Mouse (Mus musculus) ovary, postnatal 10 days (tissue): ENCODE measurements around the gene Fosl1.
"Not testable (repeated sequence)": the region's sequence is repeated elsewhere in the genome, so short reads cannot be mapped to it uniquely, and the experiment has no call there.

ENCODE experiments used
- DNase-seq: peaks from one replicate; pipeline ENCODE4 v3.0.0; 2022; ENCODE audit warnings: low spot score

Gene Fosl1

GRCm38 (mm10) chr19:5447515-5448353 lies at the start of gene Fosl1:
Gene Fosl1 (plus strand): TSS chr19:5447547.
- no peak for DNase-seq

- not testable (repeated sequence) for DNase-seq
Measured at GRCm38 (mm10) chr19:5401073-5401472, 46.3 kb upstream of the Fosl1 start.

DNA sequence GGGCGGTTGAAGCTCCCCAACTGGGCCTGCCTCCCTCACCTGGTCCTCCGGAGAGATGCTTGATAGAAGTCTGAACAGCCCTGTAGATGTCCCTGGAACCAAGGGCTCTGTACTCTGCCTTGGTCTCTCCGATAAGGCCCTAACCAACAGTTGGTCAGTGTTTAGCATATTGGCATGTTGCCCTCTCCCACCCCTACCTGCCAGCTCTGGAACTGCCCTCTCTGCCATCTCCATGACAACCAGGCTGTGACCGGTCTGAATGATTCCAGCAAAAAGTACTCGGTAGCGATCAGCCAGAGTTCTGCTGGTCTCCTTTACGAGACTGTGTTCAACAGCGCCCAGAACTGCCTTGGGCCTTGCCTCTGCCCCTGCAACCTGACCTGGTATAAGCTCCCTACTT lies 45.1 kb upstream of the Fosl1 start, which contains the start of gene Tsga10ip:
TSS of gene Tsga10ip (minus strand) at position 234 of the 400 bp plus-strand sequence.
- DNase-seq = no peak

- DNase-seq = no peak
Measured at GRCm38 (mm10) chr19:5405924-5406323, 41.4 kb upstream of the Fosl1 start.

DNA sequence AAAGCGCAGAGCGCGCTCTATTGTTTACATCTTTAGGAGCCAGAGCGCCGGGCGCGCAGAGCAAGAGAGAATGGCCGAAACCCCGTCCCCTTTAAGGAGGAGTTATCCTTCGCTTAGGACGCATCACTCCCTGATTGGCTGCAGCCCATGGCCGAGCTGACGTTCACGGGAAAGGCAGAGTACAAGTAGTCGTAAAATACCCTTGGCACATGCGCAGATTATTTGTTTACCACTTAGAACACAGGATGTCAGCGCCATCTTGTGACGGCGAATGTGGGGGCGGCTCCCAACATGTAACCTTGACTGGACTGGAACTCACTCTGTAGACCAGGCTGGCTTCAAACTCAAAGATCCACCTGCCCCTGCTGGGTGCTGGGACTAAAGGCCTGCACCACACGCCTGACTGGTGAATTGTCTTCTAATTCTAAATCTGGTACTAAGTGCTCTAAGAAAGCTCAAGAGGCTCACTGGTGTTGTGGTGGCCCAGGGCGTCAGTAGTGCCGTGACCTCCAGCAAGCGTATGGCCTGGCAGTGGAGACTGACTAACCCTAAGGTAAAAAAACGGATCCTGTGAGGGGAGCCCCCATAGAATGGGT lies 40.7 kb upstream of the Fosl1 start:
- not testable (repeated sequence) for DNase-seq

GRCm38 (mm10) chr19:5407133-5407532 lies 40.2 kb upstream of the Fosl1 start:
- DNase-seq = no peak

DNA sequence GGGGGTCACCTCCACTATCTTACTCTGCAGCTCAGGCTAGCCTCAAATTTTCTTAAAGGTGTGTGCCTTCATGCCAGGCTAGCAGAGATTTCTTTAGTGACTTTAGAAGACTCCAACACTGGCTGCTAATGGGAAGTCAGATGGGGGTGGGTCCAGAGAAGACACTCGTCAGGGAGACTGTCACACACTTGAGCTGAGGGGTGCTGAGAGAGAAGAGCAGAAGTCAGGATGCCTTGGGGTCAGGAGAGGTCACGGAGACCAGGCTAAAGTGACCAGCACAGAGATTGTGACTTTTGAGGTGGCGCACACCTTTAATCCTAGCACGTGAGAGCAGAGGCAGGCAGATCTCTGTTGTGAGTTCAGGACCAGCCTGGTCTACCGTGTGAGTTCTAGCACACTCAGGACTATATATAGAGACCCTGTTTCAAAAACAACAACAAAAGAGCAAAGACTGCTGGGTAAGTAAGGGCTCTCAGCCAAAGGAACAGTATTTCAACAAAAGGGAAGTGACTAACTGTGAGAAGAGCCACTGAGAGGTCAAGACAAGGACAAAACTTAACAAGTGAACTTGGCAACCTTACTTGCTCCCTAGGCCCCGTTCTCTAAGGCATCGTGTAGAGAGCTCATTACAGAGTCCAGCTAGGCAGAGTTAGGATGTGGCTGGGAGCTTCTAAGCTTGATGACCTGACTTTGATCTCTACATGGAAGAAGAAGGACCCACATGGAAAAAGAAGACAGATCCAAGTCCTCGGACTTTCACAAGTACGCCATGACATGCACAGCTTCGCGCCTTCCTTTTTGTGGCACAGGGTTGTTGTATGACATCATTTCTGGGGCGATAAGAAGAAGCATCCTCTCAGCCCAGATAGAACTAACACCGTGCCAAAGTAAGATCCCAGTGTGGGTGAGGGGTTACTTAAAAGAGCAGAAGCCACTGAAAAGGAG lies 39.0 kb upstream of the Fosl1 start:
- no peak for DNase-seq

GRCm38 (mm10) chr19:5409068-5409467 lies 38.3 kb upstream of the Fosl1 start:
- DNase-seq = no peak

GRCm38 (mm10) chr19:5410641-5411040 lies 36.7 kb upstream of the Fosl1 start:
- DNase-seq = no peak

DNA sequence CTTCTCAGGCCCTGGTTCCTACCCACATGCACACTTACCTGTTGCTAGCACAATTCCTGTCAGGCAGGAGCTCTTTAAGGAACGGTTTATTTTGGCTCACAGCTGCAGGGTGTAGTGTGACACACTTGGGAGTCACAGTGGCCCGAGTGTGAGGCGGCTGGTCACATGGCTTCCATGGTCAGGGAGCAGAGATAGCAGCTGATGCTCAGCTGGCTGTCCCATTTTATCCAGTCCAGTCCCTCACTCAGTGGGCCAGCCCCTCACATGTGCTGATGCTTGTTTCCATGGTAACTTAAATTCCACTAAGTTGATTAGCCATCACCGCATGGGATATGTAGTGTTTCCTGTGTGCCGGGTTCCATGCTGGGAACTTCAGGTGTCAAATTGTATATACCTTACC lies 35.4 kb upstream of the Fosl1 start:
- no peak for DNase-seq

DNA sequence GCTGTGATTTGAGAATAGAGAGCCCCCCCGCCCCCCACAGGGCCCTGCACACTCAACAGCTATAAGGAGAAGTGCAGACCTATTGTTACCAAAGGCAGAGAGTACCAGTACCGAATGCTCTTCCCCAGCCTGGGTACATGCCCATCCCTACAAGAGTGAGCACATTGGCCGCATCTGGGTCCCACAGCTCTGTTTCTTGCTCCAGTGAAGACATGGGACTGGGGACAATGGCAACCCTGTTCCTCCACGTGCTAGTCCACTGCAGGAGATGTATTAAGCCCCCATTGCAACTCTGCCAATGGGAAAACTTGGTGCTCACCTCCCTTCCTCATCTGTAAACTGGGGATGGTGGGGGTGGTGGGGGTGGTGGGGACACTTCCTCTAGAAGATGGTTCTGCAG lies 33.5 kb upstream of the Fosl1 start:
- DNase-seq = no peak

- DNase-seq = no peak
Measured at GRCm38 (mm10) chr19:5414534-5414957, 32.8 kb upstream of the Fosl1 start.

DNA sequence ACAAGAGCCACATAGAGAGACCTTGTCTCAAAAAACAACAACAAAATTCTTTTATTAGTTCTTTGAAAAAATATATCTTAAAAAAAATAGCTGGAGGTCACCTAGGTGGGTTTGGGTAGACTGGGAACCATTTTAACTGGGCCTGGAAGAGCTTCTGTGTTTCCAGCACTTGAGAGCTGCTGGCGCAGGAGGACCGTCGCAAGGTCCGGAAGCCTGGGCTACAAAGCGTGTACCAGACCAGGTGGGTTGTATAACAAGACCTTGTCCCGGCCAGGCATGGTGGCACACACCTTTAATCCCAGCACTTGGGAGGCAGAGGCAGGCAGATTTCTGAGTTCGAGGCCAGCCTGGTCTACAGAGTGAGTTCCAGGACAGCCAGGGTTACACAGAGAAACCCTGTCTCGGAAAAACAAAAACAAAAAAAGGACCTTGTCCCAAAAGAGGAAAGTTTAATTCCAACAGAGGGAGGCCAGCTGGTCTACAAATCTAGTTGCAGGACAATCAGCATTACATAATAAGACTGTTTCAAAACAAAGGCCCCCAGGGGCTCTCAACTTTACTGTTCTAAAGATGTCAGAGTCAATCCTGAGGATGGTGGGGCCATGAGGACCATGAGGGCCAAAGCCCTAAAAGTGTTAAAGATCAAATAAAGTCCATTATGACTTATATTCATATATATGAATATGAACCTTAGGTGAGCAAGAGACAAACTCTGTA lies 28.4 kb upstream of the Fosl1 start:
- DNase-seq = no peak

DNA sequence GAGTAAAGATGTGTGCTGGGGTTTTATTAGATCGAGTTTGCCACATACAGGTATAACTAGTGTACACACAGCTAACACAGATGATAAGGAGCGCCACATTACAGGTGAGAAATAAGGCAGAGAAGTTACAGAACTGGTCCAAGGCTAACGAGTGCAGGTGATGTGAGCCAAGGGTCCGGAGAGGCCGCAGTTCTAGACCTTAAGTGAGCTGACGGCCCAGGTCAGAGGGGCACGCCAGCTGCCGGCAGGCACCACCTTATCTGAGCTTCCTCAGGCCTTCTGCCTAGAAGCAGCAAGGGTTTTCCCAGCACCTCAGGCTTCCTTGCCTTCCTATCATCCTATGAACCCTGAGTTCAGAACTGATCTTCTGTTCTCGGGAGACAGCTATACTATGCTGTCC lies 27.7 kb upstream of the Fosl1 start:
- no peak for DNase-seq

GRCm38 (mm10) chr19:5420579-5420978 lies 26.8 kb upstream of the Fosl1 start:
- DNase-seq = no peak

GRCm38 (mm10) chr19:5421784-5422183 lies 25.6 kb upstream of the Fosl1 start:
- DNase-seq = no peak

DNA sequence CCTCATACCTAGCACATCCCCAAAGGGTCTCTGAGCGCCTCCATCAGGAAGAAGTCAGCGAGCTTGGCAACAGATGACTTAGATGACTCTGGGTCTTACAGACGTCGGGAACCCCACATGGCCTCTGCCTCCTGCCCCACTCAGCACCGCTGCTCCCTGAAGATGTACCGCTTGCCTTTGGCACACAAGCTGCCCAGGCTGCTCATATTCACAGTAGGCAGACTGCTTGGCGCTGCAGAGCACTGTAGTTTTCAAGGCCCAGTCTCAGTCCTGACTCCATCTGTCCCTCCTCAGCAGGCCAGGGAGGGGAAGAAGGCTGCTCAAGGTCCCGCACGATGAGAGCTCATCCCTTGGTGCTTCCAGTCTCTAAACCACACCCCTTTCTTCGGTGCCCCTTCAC lies 25.1 kb upstream of the Fosl1 start:
- DNase-seq = no peak

DNA sequence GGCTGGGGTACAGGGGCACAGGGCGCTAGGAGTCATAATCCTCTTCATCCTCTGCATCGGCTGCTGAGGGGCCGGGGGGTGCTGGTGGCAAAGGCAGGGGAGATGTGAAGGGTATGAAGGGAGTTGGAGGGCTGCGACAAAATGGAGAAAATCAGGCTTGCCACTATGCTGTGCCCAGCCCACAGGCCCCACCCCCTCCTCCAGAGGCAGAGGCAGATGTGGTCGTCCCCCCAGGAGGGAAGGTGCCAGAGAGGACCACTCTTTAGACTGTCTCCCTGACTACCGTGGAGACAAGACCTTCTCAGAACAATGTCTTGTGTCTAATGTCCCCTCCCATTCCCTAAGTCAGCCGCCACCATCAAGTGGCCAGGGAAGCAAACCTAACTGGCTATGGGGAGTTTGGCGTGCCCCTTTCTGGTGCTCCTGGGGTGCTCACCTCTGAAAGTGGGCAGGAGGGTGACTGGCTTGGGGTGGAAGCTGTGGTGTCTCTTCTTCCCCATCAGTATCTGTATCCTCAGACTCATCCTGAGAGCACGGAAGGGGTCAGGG lies 24.4 kb upstream of the Fosl1 start:
- no peak for DNase-seq

DNA sequence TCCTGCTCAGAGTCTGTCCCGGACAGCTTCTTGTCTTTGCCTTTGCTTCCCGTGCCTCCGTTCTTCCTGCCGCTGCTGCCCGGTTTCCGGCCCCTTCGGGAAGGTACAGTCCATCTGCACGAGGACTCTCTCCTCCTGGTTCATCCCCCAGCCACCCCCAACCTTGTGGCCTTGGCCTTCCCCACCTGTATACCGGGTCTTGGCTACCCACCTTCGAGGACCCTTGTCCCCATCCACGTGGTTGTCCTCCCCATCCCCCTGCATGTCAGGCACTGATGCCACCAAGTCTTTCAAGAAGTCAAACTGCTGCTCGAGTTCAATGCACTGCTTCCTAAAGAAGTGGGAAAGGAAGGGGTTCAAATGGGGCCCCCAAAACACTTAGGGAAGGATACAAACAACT lies 23.8 kb upstream of the Fosl1 start:
- DNase-seq = no peak

- peak; percentile 54 for DNase-seq
Measured at GRCm38 (mm10) chr19:5424092-5424781, 23.1 kb upstream of the Fosl1 start.
